Mouse (Mus musculus): ENCODE results near the gene 1810055G02Rik.

1810055G02Rik gene

GRCm38 (mm10) chr19:3736001-3736400 lies 27.9 kb downstream of the 1810055G02Rik start:
- intact Hi-C loops (cut with DNase I) = no loop called here

- intact Hi-C loops (cut with DNase I) = no loop called here
Measured at GRCm38 (mm10) chr19:3739650-3740049, 31.6 kb downstream of the 1810055G02Rik start.

GRCm38 (mm10) chr19:3742716-3743115 lies 34.6 kb downstream of the 1810055G02Rik start:
- intact Hi-C loops (cut with DNase I) = no loop called here

- intact Hi-C loops (cut with DNase I) = no loop called here
Measured at GRCm38 (mm10) chr19:3743362-3743761, 35.3 kb downstream of the 1810055G02Rik start.

- intact Hi-C loops (cut with DNase I) = no loop called here
Measured at GRCm38 (mm10) chr19:3743851-3744512, 35.9 kb downstream of the 1810055G02Rik start.

GRCm38 (mm10) chr19:3752621-3753239 lies 44.6 kb downstream of the 1810055G02Rik start:
- intact Hi-C loops (cut with DNase I) = no loop called here

- intact Hi-C loops (cut with DNase I) = no loop called here
Measured at GRCm38 (mm10) chr19:3753240-3753633, 45.1 kb downstream of the 1810055G02Rik start.

- intact Hi-C loops (cut with DNase I) = no loop called here
Measured at GRCm38 (mm10) chr19:3753738-3754137, 45.6 kb downstream of the 1810055G02Rik start.

GRCm38 (mm10) chr19:3757861-3758260 lies 49.8 kb downstream of the 1810055G02Rik start:
- intact Hi-C loops (cut with DNase I) = no loop called here

GRCm38 (mm10) chr19:3765221-3765820 lies 57.2 kb downstream of the 1810055G02Rik start:
- intact Hi-C loops (cut with DNase I) = loop anchor here (5.0 kb wide), 1 partner anchor 43 kb away; no protein-coding TSS in a partner anchor

GRCm38 (mm10) chr19:3766378-3766777 lies 58.3 kb downstream of the 1810055G02Rik start:
- intact Hi-C loops (cut with DNase I) = loop anchor here (5.0 kb wide), 1 partner anchor 44 kb away; no protein-coding TSS in a partner anchor

GRCm38 (mm10) chr19:3767276-3767780 lies 59.2 kb downstream of the 1810055G02Rik start, which contains the start of gene Kmt5b:
Gene Kmt5b, plus strand, starts transcription at chr19:3767421.
- intact Hi-C loops (cut with DNase I) = loop anchor here (5.0 kb wide), 1 partner anchor 45 kb away; no protein-coding TSS in a partner anchor
